Mouse (Mus musculus) embryonic facial prominence, embryonic 14.5 days (tissue): Measurements from ENCODE around the gene Sirt6. TPM values are rescaled to one million over a fixed set of nuclear protein-coding genes. Genes with fewer than 3 reads are reported as not detected.
"Not testable (repeated sequence)": the region's sequence is repeated elsewhere in the genome, so short reads cannot be mapped to it uniquely, and the experiment has no call there.

Experiments used
- ATAC-seq: fragments of 200-750 bp; cut with Nextera tagmentation; 2 replicates; pipeline ENCODE4 v1.8.0; 2017; ENCODE audit warnings: low read depth, moderate number of reproducible peaks, moderate TSS enrichment
- DNase-seq: peaks from one replicate; pipeline ENCODE4 v3.0.0-alpha.2; 2015; ENCODE audit warnings: low spot score
- H3K27ac ChIP-seq: fragments of 300-500 bp; sonication (generic); replicated peaks from 2 replicates; pipeline ENCODE4 v1.5.1; 2014; ENCODE audit warnings: low read depth, mild to moderate bottlenecking, low read length, moderate library complexity
- H3K27me3 ChIP-seq: fragments of 300-500 bp; sonication (generic); replicated peaks from 2 replicates; pipeline ENCODE4 v1.6.1; 2014; ENCODE audit warnings: low read length; ENCODE audit not compliant: control insufficient read depth, insufficient read depth
- H3K36me3 ChIP-seq: fragments of 300-500 bp; sonication (generic); 2 replicates; pipeline ENCODE4 v1.6.1; 2014; ENCODE audit warnings: low read length, mixed read lengths; ENCODE audit not compliant: control insufficient read depth, insufficient read depth
- H3K4me1 ChIP-seq: fragments of 300-500 bp; sonication (generic); 2 replicates; pipeline ENCODE4 v1.6.1; 2014; ENCODE audit warnings: antibody characterized with exemption, low read length; ENCODE audit not compliant: control insufficient read depth, insufficient read depth
- H3K4me2 ChIP-seq: fragments of 300-500 bp; sonication (generic); 2 replicates; pipeline ENCODE4 v1.6.1; 2014; ENCODE audit warnings: low read depth, mild to moderate bottlenecking, low read length, moderate library complexity, mixed read lengths
- H3K4me3 ChIP-seq: fragments of 300-500 bp; sonication (generic); 2 replicates; pipeline ENCODE4 v1.5.1; 2014; ENCODE audit warnings: low read depth, mild to moderate bottlenecking, low read length
- H3K9ac ChIP-seq: fragments of 300-500 bp; sonication (generic); 2 replicates; pipeline ENCODE4 v1.6.1; 2014; ENCODE audit warnings: low read depth, mild to moderate bottlenecking, low read length, moderate library complexity, mixed read lengths
- H3K9me3 ChIP-seq: fragments of 300-500 bp; sonication (generic); 2 replicates; pipeline ENCODE4 v1.6.1; 2016; ENCODE audit warnings: low read length; ENCODE audit not compliant: control insufficient read depth
- WGBS: fragments of 180-500 bp; shearing (Covaris S2); extraction: QIAGEN DNeasy Blood & Tissue Kit; methylation state at CpG from one replicate; pipeline ENCODE4 v1.1.7; 2014; 5-methylcytosine and 5-hydroxymethylcytosine counted together
- polyA plus RNA-seq: library from polyadenylated mRNA; unstranded; fragments of >200 nt; fragmentation: Nextera tagmentation; extraction: Ambion mirVana; gene quantifications from 2 replicates; pipeline ENCODE4 v1.2.1, GENCODE M21; 2014

Sirt6 gene
- polyA plus RNA-seq, 1 experiment from 2014 or later, result 24.4 TPM

- H3K4me1 ChIP-seq, result peaks cover 14% of the 10 kb centered on the region; the same call in 1 of the 2 replicates
- DNase-seq, result peak; percentile 97
- ATAC-seq, result peak; percentile 91
- no peaks in the 10 kb centered on the region for H3K36me3 ChIP-seq
- H3K27ac ChIP-seq, result peak overlapping the region; percentile 94
- H3K9ac ChIP-seq, result peak overlapping the region; percentile 95
- H3K9me3 ChIP-seq, result no peaks in the 10 kb centered on the region
- peak overlapping the region; percentile 90 for H3K4me2 ChIP-seq
- peak overlapping the region; percentile 81 for H3K4me3 ChIP-seq
- no peaks in the 10 kb centered on the region for H3K27me3 ChIP-seq
- under 1% methylated on average over 36 of the region's 75 CpGs for WGBS
Observed at GRCm38 (mm10) chr10:81643449-81644055, 16.0 kb upstream of the Sirt6 start.

- no peak for DNase-seq
- Histone ChIP-seq H3K4me3 (peak overlapping the region; percentile 81), H3K9me3 (no peaks in the 10 kb centered on the region), H3K36me3 (no peaks in the 10 kb centered on the region), H3K4me1 (peaks cover 12% of the 10 kb centered on the region; the same call in 1 of the 2 replicates), H3K4me2 (peak overlapping the region; percentile 90), H3K9ac (peak overlapping the region; percentile 95), H3K27ac (peak overlapping the region; percentile 94), H3K27me3 (no peaks in the 10 kb centered on the region)
- 17% methylated on average over 24 of the region's 24 CpGs for WGBS
- no peak; the same call in 1 of the 2 replicates for ATAC-seq
Observed at GRCm38 (mm10) chr10:81642648-81643448, 15.3 kb upstream of the Sirt6 start.

- Histone ChIP-seq H3K4me1 (peaks cover 12% of the 10 kb centered on the region; the same call in 1 of the 2 replicates), H3K4me3 (peak overlapping the region; percentile 81; the same call in 1 of the 2 replicates), H3K9me3 (no peaks in the 10 kb centered on the region), H3K27me3 (no peaks in the 10 kb centered on the region), H3K4me2 (peak overlapping the region; percentile 90), H3K27ac (no peak overlapping the region), H3K36me3 (no peaks in the 10 kb centered on the region), H3K9ac (peak overlapping the region; percentile 95)
- DNase-seq (no peak), ATAC-seq (no peak)
- 88% methylated on average over 8 of the region's 8 CpGs for WGBS
Observed at GRCm38 (mm10) chr10:81641978-81642647, 14.5 kb upstream of the Sirt6 start.

GRCm38 (mm10) chr10:81641566-81641965 is 14.0 kb upstream of the Sirt6 start:
- no peak overlapping the region for H3K27ac ChIP-seq
- no peak overlapping the region; the same call in 1 of the 2 replicates for H3K9ac ChIP-seq
- H3K36me3 ChIP-seq, result no peaks in the 10 kb centered on the region
- peaks cover 12% of the 10 kb centered on the region; the same call in 1 of the 2 replicates for H3K4me1 ChIP-seq
- H3K4me3 ChIP-seq, result no peak overlapping the region
- 88% methylated on average over 2 of the region's 2 CpGs for WGBS
- no peak overlapping the region for H3K4me2 ChIP-seq
- H3K9me3 ChIP-seq, result no peaks in the 10 kb centered on the region
- H3K27me3 ChIP-seq, result no peaks in the 10 kb centered on the region
- DNase-seq, result no peak
- ATAC-seq, result no peak

- not testable (repeated sequence) for H3K27ac ChIP-seq, H3K9ac ChIP-seq, H3K9me3 ChIP-seq, H3K27me3 ChIP-seq, H3K36me3 ChIP-seq, H3K4me3 ChIP-seq, DNase-seq, H3K4me2 ChIP-seq, ATAC-seq
- peaks cover 12% of the 10 kb centered on the region; the same call in 1 of the 2 replicates for H3K4me1 ChIP-seq
- WGBS, result 40% methylated on average over 4 of the region's 4 CpGs
Observed at GRCm38 (mm10) chr10:81640825-81641224, 13.2 kb upstream of the Sirt6 start.

GRCm38 (mm10) chr10:81638101-81638500 is 10.5 kb upstream of the Sirt6 start:
- H3K9me3 ChIP-seq, result no peaks in the 10 kb centered on the region
- no peak for DNase-seq
- H3K27me3 ChIP-seq, result no peaks in the 10 kb centered on the region
- H3K4me2 ChIP-seq, result no peak overlapping the region
- no peak overlapping the region for H3K9ac ChIP-seq
- H3K36me3 ChIP-seq, result no peaks in the 10 kb centered on the region
- no peak overlapping the region for H3K27ac ChIP-seq
- 76% methylated on average over 6 of the region's 6 CpGs for WGBS
- peaks cover 14% of the 10 kb centered on the region; the same call in 1 of the 2 replicates for H3K4me1 ChIP-seq
- no peak overlapping the region for H3K4me3 ChIP-seq
- ATAC-seq, result no peak

- ATAC-seq, result no peak
- no peaks in the 10 kb centered on the region for H3K27me3 ChIP-seq
- H3K9me3 ChIP-seq, result no peaks in the 10 kb centered on the region
- H3K27ac ChIP-seq, result no peak overlapping the region
- 24% methylated on average over 8 of the region's 8 CpGs for WGBS
- no peaks in the 10 kb centered on the region for H3K36me3 ChIP-seq
- H3K4me2 ChIP-seq, result no peak overlapping the region
- no peak overlapping the region for H3K4me3 ChIP-seq
- no peak overlapping the region for H3K9ac ChIP-seq
- H3K4me1 ChIP-seq, result peaks cover 7% of the 10 kb centered on the region; the same call in 1 of the 2 replicates
- no peak for DNase-seq
Observed at GRCm38 (mm10) chr10:81636338-81636737, 8.7 kb upstream of the Sirt6 start.

GRCm38 (mm10) chr10:81633253-81634099 is 5.9 kb upstream of the Sirt6 start:
- no peaks in the 10 kb centered on the region for H3K36me3 ChIP-seq
- ATAC-seq (peak; percentile 96), DNase-seq (peak; percentile 95)
- 2% methylated on average over 36 of the region's 37 CpGs for WGBS
- H3K27me3 ChIP-seq, result no peaks in the 10 kb centered on the region
- H3K9me3 ChIP-seq, result no peaks in the 10 kb centered on the region
- peak overlapping the region; percentile 50 for H3K4me3 ChIP-seq
- peaks cover 7% of the 10 kb centered on the region; the same call in 1 of the 2 replicates for H3K4me1 ChIP-seq
- peak overlapping the region; percentile 83 for H3K4me2 ChIP-seq
- peak overlapping the region; percentile 42 for H3K27ac ChIP-seq
- H3K9ac ChIP-seq, result peak overlapping the region; percentile 64
